Mouse (Mus musculus) kidney, adult 8-10 months (tissue): ENCODE data around the gene Tmem30c.
"Not testable (repeated sequence)": the region's sequence is repeated elsewhere in the genome, so short reads cannot be mapped to it uniquely, and the experiment has no call there.

ENCODE experiments used
- DNase-seq, 2 experiments: peaks; one replicate each; pipeline ENCODE4 v3.0.0; 2022

The Tmem30c gene

GRCm38 (mm10) chr16:57295216-57295934 lies 2.7 kb upstream of the Tmem30c start:
- DNase-seq = no peak

DNA sequence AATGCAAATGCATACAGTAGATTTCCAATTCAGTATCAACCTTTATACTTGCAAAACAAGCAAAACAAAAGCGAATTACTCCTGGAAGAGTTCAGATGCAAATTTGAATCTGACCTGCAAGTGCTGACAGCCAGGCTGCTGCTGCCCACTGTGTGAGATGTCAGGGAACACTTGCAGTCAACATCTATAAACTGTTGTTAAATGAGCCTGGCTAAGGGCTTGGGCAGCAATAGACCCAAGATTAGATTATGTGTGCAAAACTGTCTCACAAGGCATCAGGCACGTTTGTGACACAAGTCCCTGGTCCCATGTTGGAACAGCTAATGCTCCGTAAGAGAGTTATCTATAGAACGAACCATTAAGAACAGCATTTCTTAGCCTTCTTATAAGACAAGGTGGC lies 369 bp downstream of the Tmem30c start:
- DNase-seq = no peak

- DNase-seq = no peak
Observed at GRCm38 (mm10) chr16:57291696-57292095, 969 bp downstream of the Tmem30c start.

DNA sequence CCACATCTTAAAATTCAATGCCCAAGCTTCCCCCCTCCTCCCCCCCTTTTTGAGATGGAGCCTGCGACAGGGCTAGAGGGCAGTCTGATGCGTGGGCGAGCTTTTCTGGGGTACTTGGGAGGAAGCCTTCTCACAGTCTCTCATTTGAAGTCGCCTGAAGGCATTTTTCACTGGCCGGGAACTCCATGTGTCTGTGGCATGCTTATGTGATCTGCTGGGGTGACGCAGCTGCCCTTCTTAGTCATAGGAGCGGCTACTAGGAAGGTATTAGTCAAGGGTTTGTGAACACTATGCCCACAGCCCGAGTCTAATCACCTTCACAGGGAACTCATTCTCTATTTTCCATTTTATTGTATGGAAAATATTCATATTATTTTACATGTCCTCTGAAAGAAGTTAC lies 11.2 kb downstream of the Tmem30c start:
- DNase-seq = no peak

GRCm38 (mm10) chr16:57280221-57281217 lies 12.1 kb downstream of the Tmem30c start:
- no peak for DNase-seq

DNA sequence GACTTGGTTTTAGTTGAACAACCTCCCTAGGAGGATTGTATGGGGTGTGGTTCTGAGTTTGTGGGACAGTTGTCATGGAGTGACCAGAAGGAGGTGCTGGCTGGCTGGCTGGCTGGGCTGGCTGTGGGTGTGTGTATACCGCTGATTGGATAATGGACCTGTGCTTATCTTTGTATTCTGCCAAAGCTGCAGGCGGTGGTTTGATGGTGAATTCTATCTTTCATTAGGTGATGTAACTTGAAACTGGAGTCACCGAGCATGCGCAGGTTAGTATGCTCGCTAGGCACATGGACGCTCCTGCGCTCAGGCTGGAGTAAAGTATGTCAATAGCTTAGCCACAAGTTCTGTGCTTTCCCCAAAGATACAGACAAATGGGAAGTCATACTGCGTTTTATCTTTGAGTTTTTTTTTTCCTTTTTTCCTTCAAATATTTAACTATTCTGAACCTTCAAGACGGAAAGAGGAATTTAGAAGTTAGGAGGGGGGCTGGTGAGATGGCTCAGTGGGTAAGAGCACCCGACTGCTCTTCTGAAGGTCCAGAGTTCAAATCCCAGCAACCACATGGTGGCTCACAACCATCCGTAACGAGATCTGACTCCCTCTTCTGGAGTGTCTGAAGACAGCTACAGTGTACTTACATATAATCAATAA lies 13.6 kb downstream of the Tmem30c start:
- no peak for DNase-seq

GRCm38 (mm10) chr16:57269751-57270150 lies 22.9 kb downstream of the Tmem30c start:
- DNase-seq = no peak

- DNase-seq = no peak
Observed at GRCm38 (mm10) chr16:57268058-57268841, 24.4 kb downstream of the Tmem30c start.

GRCm38 (mm10) chr16:57267068-57267467 lies 25.6 kb downstream of the Tmem30c start:
- no peak for DNase-seq

DNA sequence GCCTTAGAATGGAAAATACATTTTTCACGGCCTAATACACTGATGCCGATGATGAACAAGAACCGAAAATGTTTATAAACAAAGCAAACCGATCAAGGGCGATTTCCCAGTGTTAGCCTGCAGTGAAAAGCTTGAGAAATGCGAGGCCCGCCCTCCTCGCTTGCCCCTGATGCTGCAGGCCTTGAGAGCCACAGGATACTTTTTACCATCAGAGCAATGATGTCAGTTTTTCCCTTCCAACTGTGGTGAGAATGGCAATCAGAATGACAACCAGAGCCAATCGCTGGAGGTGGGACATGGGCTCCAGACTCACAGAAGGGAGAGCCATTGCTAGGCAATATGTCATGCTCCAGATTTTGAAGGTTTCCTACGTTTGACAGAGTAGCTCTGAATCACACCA lies 32.5 kb downstream of the Tmem30c start:
- DNase-seq = no peak

- no peak for DNase-seq
Observed at GRCm38 (mm10) chr16:57259356-57260083, 33.1 kb downstream of the Tmem30c start.

- DNase-seq = peak; percentile 15 to 48
Observed at GRCm38 (mm10) chr16:57251589-57252421, 40.9 kb downstream of the Tmem30c start.

DNA sequence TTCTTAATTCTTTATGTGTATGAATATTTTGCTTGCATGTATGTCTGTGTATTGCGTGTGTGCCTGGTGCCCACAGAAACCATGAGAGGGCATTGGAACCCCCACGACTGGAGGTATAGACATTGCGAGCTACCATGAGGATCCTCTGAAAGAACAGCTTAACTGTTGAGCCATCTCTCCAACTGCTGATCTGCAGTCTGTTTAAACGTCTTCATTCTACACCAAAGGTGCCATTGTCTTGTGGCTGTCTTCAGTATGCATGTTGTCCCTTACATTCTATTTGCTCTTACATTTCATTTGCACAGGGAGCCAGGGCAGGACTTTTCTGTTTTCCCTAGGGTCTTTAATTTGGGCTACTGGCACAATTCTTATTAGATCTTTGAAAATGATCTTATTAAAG lies 41.7 kb downstream of the Tmem30c start:
- DNase-seq = no peak

- no peak for DNase-seq
Observed at GRCm38 (mm10) chr16:57247464-57247863, 45.2 kb downstream of the Tmem30c start.

GRCm38 (mm10) chr16:57246596-57246995 lies 46.1 kb downstream of the Tmem30c start:
- no peak for DNase-seq

DNA sequence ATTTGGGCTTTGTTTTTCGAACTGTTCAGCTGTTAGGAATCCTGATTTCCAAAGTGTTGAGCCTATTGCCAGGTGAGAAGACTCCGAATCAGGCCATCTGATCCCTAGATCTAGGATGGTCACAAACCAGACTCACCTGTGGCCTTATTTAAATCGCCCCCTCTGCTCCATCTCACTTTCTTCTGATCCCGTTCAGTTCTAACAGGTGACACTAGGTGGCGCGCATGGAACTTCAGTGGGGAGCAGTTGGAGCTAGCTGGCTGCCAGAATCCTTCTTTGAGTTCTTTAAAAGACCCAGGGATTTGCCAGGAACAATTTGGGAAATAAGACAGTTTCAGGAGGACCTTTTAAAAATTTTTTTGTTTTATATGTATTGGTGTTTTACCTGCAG lies 48.8 kb downstream of the Tmem30c start:
- peak; percentile 52 to 79 for DNase-seq

- DNase-seq = peak in 1 of 2 experiments; percentile 10
Observed at GRCm38 (mm10) chr16:57243205-57243857, 49.3 kb downstream of the Tmem30c start.

DNA sequence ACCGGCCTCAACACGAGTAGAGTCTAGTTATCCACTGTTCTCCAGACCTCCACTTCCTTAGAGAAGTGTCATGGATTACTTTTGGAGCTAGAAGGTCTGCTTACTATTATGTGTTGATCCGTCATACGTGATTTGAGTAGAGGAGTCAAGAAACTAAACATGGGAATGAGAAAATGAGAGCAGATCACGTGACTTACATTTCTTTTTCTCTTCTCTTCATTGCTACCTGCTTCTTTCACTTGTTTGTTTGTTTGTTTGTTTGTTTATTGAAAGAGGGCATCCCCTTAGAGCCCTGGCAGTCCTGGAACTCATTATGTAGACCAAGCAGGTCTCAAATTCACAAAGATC lies 49.8 kb downstream of the Tmem30c start:
- no peak for DNase-seq

- DNase-seq = no peak
Observed at GRCm38 (mm10) chr16:57235871-57236510, 56.7 kb downstream of the Tmem30c start.

GRCm38 (mm10) chr16:57231937-57232310 lies 60.7 kb downstream of the Tmem30c start:
- DNase-seq = not testable (repeated sequence)
